Mouse (Mus musculus): ENCODE results near the gene Ccdc85a.
A peak's percentile ranks its signal among the peaks of the same experiment; 100 is the strongest.

Gene Ccdc85a

DNA sequence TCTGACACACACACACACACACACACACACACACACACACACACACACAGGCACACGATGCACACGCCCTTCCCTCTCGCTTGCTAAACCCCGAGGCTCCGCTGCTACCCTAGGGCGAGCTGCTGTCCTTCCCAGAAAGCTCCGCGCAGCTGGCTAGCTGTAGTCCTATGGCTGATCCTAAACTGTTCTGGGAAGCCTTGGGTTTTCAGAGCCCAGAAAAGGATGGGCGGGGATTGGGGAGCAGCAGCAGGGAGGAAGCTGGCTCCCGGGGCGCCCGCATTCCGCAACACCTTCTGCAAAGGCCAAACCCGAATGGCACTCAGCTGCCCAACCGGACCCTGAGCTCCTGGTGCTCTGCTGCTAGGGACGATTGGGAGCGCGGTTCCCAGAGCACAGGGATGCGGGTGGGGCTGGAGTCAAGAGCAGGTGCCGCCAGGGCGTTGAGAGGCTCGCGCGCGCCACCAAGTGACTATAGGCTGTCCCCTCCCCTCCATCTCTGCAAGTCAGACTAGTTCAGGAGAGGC, at the start of gene Ccdc85a:
Gene Ccdc85a (minus strand): TSS at position 414 of the 524 bp plus-strand sequence.
- peak; percentile 84 to 89 for DNase-seq (ENCODE audit: low spot score in 2 of 2)

DNA sequence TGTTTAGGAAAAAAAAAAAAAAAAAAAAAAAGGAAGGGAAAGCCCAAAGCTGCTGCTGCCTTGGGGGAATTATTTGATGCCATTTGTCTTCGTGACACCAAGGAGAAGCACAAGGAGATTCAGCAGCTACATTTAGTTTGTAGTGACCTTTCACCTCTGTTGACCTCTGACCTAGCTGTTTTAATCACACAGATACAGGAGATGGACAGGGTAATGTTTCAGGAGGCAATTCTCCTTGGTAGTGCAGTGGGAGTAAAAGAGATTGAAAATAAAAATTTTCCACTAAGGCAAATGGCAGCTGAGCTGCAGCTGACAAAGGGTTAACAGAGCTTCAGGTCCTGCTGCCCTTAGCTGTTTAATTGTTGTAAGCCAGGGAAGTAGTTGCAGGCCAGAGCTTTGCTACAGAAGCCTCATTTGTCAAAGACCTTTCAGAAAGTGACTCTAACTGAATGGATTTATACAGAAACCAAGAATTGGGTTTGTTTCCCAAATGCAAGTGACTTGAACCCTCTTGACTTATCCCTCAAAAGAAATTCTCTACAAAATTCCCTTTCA, 49.5 kb upstream of the Ccdc85a start:
- DNase-seq (ENCODE audit: low spot score in 2 of 2) = no peak

- no peak for DNase-seq (ENCODE audit: low spot score in 2 of 2)
These were observed 49.0 kb upstream of the Ccdc85a start for GRCm38 (mm10) chr11:28633093-28633492.

GRCm38 (mm10) chr11:28630771-28631170, 46.6 kb upstream of the Ccdc85a start:
- no peak for DNase-seq (ENCODE audit: low spot score in 2 of 2)

GRCm38 (mm10) chr11:28610781-28611491, 26.8 kb upstream of the Ccdc85a start:
- no peak for DNase-seq (ENCODE audit: low spot score in 2 of 2)

DNA sequence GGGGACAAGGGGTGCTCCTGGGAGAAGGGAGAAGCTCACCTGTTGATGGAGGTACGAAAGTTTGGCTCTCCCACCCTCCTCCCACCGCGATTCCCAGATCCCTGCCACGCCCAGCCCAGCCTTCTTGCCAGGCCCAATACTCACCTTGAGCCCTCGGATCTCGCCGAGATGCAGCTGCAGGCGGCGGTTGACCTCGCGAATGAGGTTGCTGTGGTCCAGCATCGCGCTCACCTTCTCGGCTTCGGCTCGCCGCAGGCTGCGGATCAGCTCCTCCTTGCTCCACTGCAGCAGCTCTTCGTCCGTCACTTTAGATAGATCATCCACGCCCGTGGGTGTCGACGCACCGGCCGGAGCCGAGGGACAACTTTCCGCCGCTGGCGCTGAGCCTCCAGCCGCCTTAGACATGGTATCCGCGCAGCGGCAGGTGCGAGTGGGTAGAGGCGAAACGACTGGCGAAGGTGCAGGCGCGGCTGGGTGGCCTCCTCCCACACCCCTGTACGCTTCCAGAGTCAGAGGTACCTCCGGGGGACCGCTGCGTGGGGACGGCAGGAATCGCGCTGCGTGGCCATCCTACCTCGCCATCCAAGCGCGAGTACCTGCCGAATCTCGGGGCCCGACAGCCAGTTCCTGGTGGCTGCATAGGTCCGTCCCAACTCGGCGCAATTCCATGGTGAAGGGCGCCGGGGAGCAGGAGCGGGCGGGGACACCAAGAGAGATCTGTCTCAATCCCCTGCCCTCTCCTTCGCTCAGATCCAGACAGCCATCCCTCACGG, 800 bp downstream of the Ccdc85a start:
- DNase-seq (ENCODE audit: low spot score in 2 of 2) = peak in 1 of 2 experiments; percentile 31

DNA sequence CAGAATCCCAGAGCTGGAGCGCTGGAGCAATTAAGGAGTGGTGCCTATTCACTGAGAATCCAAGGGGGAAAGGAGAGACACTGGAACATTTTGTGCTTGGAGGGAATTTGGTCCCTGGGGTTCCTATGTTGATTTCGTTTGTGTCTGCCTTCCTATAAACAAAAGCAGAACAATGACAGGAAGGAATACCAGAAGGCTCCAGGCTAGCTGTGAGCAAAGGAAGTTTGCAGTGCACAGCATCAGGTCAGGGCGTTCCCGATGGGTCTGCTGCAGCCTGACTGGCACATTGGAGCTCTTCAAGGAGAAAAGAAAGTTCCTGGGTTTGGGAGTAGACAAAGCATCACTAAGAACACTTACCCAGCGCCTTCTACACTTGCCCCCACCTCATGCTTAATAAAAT, 1.9 kb downstream of the Ccdc85a start:
- peak in 1 of 2 experiments; percentile 6 for DNase-seq (ENCODE audit: low spot score in 2 of 2)

- no peak for DNase-seq (ENCODE audit: low spot score in 2 of 2)
These were observed 11.7 kb downstream of the Ccdc85a start for GRCm38 (mm10) chr11:28572423-28572822.

GRCm38 (mm10) chr11:28556420-28556819, 27.7 kb downstream of the Ccdc85a start:
- DNase-seq (ENCODE audit: low spot score in 2 of 2) = no peak

DNA sequence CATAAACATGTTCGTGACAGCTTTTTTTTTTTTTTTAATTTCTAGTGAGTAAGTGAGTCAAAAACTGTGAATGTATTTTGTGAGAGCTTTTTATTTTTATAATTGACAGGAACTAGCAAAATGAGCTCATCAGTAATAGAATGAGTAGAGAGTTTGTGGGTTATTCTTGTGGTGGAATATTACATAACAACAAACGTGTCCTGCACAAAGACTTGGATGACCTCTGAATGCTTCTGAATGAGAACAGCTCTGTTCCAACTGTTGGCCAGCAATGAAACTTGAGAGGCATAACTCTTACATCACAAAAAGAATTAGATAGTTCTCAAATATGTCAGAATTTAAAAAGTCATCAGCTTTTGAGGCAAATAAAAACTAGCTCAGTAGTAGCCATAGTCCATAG, 40.7 kb downstream of the Ccdc85a start:
- no peak for DNase-seq (ENCODE audit: low spot score in 2 of 2)

DNA sequence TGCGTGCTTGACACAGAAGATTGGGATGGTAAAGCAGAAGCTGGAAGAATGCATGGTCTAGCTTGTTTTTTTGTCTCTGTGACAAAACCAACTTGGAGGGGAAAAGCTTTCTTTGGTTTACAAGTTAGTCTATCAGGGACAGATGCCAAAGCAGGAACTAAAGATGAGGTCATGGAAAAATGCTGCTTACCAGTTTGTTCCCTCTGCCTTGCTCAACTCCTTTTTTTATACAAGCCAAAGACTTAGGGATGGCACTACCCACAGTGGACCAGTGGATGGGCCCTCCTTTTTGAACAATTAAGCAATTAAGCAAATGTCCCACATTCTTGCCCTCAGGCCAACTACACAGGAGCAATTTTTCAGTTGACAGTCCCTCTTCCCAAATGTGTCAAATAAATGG, 42.8 kb downstream of the Ccdc85a start:
- DNase-seq (ENCODE audit: low spot score in 2 of 2) = no peak

- DNase-seq (ENCODE audit: low spot score in 2 of 2) = no peak
These were observed 50.8 kb downstream of the Ccdc85a start for GRCm38 (mm10) chr11:28533286-28533685.

DNA sequence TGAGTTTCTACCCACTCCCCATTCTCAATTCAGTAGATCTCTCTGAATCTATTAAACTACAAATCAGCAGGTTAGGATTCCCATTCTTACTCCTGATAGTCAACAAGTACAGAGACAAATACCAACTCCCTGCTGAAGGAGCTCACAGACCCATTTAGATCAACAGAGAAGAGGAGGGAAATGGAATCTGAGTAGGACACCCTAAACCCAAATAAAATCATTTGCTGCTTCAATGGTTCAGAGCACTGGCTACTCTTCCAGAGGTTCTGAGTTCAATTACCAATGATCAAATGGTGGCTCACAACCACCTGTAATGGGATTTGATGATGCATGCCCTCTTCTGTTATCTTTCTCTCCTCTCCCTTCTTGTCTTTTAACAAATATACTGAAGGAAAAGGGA, 82.9 kb downstream of the Ccdc85a start:
- DNase-seq (ENCODE audit: low spot score in 2 of 2) = no peak

DNA sequence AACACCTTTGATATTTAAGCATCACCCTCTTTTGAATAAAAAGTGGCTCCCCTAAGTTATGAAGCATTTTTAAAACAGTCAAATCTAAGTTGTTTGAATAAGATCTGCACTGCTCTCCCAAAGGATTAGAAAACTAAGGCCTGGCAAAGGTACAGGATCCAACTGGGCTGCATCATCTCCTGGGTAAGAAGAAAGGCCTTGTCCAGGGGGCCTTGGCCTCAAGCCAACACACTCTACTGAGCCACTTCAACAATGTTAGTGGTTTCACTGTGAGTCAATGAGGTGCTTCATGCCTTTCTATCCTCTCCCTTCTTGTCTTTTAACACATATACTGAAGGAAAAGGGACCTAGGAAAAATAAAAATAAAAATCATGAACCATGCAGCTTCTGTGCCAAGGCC, 87.1 kb downstream of the Ccdc85a start:
- DNase-seq (ENCODE audit: low spot score in 2 of 2) = peak in 1 of 2 experiments; percentile 9

- DNase-seq (ENCODE audit: low spot score in 2 of 2) = no peak
These were observed 90.8 kb downstream of the Ccdc85a start for GRCm38 (mm10) chr11:28493362-28493761.

GRCm38 (mm10) chr11:28491330-28491729, 92.8 kb downstream of the Ccdc85a start:
- no peak for DNase-seq (ENCODE audit: low spot score in 2 of 2)

GRCm38 (mm10) chr11:28484083-28484729, 99.9 kb downstream of the Ccdc85a start:
- DNase-seq (ENCODE audit: low spot score in 2 of 2) = no peak

DNA sequence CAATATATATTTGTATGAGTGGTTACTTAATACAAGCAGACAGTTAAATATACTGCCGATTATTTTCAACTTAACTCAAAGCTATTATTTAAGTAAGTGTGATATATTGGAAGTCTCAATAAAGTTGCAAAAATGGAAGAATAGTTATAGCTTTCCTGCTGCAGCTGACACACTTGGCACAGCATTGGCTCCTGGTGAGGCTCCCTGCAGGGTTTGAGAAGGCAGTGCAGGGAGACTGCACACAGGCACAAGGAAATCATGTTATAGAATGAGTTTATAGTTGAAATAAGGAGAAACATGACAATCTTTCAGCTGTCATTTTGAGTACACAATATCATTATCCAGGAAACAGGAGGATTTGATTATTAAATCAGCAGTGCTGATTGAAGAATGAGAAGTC, 107.0 kb downstream of the Ccdc85a start:
- no peak for DNase-seq (ENCODE audit: low spot score in 2 of 2)

DNA sequence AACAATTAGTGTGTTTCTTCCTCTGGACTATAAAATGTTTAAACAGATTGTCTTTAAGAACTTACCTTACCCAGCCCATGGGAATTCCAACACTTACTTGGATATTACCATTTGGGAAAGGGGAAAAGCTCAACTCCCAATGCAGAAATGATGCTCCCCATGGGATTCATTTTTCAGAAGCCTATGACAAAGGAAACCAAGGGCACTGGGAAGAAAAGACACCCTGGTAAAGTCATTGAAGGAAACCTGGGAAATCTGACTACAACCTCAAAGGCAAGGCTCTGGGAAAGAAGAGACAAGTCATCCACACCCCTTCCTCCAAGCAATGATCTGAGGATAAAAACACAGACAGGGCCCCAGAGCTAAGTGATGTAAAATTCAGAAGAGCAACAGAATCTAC, 118.4 kb downstream of the Ccdc85a start:
- DNase-seq (ENCODE audit: low spot score in 2 of 2) = no peak

GRCm38 (mm10) chr11:28464926-28465325, 119.2 kb downstream of the Ccdc85a start:
- no peak for DNase-seq (ENCODE audit: low spot score in 2 of 2)

DNA sequence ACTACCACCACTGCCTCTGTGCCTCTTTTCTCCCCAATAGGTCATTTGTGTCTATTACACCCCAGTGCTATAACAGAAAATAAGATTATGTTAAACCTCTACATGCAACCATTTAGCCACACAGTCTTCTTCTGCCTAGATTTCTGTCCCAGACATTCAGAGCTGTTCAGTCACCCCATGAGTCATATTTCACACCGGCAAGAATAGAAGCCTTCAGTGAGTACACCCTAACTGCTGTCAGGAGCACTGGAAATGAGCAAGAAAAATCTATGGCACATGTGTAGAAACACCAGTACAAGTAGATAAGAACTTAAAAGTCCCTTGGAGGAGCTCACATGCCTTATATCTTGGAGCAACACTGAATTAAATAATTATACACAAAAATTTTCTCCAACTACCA, 125.0 kb downstream of the Ccdc85a start:
- DNase-seq (ENCODE audit: low spot score in 2 of 2) = no peak

DNA sequence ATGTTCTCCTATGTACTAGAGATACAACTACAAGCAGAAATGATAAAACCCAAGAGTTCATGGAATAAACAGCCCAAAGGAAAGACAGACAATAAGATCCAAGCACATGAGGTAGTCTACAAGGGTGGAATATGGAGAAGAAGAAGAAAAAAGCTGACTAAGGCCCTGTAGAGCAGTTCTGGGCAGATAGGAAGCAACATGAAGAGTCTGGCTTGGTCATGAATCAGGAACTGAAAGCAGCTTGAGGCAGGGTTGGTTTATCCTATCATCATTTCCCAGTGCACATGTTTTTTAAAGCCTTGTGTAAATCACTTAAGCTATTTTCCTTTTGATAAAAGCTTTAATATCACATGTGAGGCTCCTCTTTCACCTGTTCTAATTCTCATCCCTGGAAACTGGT, 144.2 kb downstream of the Ccdc85a start:
- no peak for DNase-seq (ENCODE audit: low spot score in 2 of 2)

Measured in frontal cortex, postnatal 14 days (tissue).